Mouse (Mus musculus) brain, embryonic 14.5 days (tissue): ENCODE data around the gene Dpf3.

Experiments
- CTCF ChIP-seq: fragments of 200-500 bp; IDR thresholded peaks from 2 replicates; pipeline ENCODE4 v1.5.1; 2012; ENCODE audit warnings: inconsistent platforms, mild to moderate bottlenecking, moderate library complexity, borderline replicate concordance; ENCODE audit not compliant: insufficient read depth, insufficient read length; ENCODE audit errors: extremely low read depth
- POLR2A ChIP-seq: fragments of 200-500 bp; IDR thresholded peaks from 2 replicates; pipeline ENCODE4 v1.6.1; 2012; ENCODE audit warnings: mild to moderate bottlenecking, inconsistent platforms, borderline replicate concordance; ENCODE audit not compliant: poor library complexity, insufficient read depth, insufficient read length, severe bottlenecking; ENCODE audit errors: extremely low read depth

- no peak for TF ChIP-seq POLR2A
- TF ChIP-seq CTCF = no peak
These were observed 32.7 kb downstream of the Dpf3 start for GRCm38 (mm10) chr12:83454697-83455321.
